Comparison of ENCODE assay signal across 15 mouse cellular contexts in genomic region chr1:158603056-158603455, GRCm38 (mm10).
"Had no signal": no experiment of that assay in that cellular context is flagged by ENCODE, and none has a peak within 500 bp of the region (broad histone marks: within the 10 kb centered on the region; RNA-seq: fewer than 3 reads in every experiment).

No protein-coding gene starts in this region.

- ATAC-seq: hindbrain, embryonic 16.5 days; liver, embryonic 12.5 days; midbrain, embryonic 15.5 days had no signal

- H3K9me3 ChIP-seq: limb, embryonic 15.5 days; liver, embryonic 12.5 days; midbrain, embryonic 15.5 days; neural tube, embryonic 12.5 days had no signal

- H3K9ac ChIP-seq: limb, embryonic 15.5 days; liver, embryonic 12.5 days; lung, embryonic 14.5 days; midbrain, embryonic 15.5 days; neural tube, embryonic 12.5 days had no signal

- H3K27me3 ChIP-seq: limb, embryonic 15.5 days; liver, embryonic 12.5 days; megakaryocyte, embryonic 14.5 days; midbrain, embryonic 15.5 days; neural tube, embryonic 12.5 days had no signal

- DNase-seq: lung, embryonic 14.5 days; lung, postnatal 10 days; lung, postnatal 4 days; right cerebral cortex, adult 18-20 months; right cerebral cortex, postnatal 25 days; thymus, postnatal 4 days had no signal

- H3K4me2 ChIP-seq: limb, embryonic 15.5 days; liver, embryonic 12.5 days; lung, embryonic 14.5 days; midbrain, embryonic 11.5 days; midbrain, embryonic 15.5 days; neural tube, embryonic 12.5 days had no signal

- H3K36me3 ChIP-seq: limb, embryonic 15.5 days; liver, embryonic 12.5 days; neural tube, embryonic 12.5 days had no signal

- H3K27ac ChIP-seq: left cerebral cortex, adult 2 months; limb, embryonic 15.5 days; liver, embryonic 12.5 days; midbrain, embryonic 15.5 days; neural tube, embryonic 12.5 days; stomach, postnatal 0 days had no signal

- H3K4me1 ChIP-seq: limb, embryonic 15.5 days; liver, embryonic 12.5 days; megakaryocyte, embryonic 14.5 days; midbrain, embryonic 15.5 days; neural tube, embryonic 12.5 days had no signal

- H3K4me3 ChIP-seq: left cerebral cortex, adult 2 months; limb, embryonic 15.5 days; liver, embryonic 12.5 days; megakaryocyte, embryonic 14.5 days; midbrain, embryonic 15.5 days; neural tube, embryonic 12.5 days had no signal
